Mouse (Mus musculus) midbrain, embryonic 10.5 days (tissue): Measurements from ENCODE around the gene Wnt1. TPM values are rescaled to one million over a fixed set of nuclear protein-coding genes. Genes with fewer than 3 reads are reported as not detected.

ENCODE experiments used
- DNase-seq: peaks from one replicate; pipeline ENCODE4 v3.0.0-alpha.2; 2017; ENCODE audit warnings: low spot score
- H3K27ac ChIP-seq: fragments of 300-500 bp; sonication (generic); replicated peaks from 2 replicates; pipeline ENCODE4 v1.5.1; 2016; ENCODE audit warnings: mild to moderate bottlenecking
- H3K27me3 ChIP-seq: fragments of 300-500 bp; sonication (generic); 2 replicates; pipeline ENCODE4 v1.6.1; 2016; ENCODE audit warnings: low read depth, mild to moderate bottlenecking; ENCODE audit not compliant: poor library complexity, severe bottlenecking
- H3K36me3 ChIP-seq: fragments of 300-500 bp; sonication (generic); 2 replicates; pipeline ENCODE4 v1.6.1; 2016; ENCODE audit warnings: mild to moderate bottlenecking, moderate library complexity
- H3K4me1 ChIP-seq: fragments of 300-500 bp; sonication (generic); 2 replicates; pipeline ENCODE4 v1.6.1; 2016
- H3K4me3 ChIP-seq: fragments of 300-500 bp; sonication (generic); 2 replicates; pipeline ENCODE4 v1.5.1; 2016; ENCODE audit warnings: mild to moderate bottlenecking, moderate library complexity
- H3K9me3 ChIP-seq: fragments of 300-500 bp; sonication (generic); replicated peaks from 2 replicates; pipeline ENCODE4 v1.6.1; 2016; ENCODE audit warnings: mild to moderate bottlenecking
- WGBS: fragments of 180-500 bp; shearing (Covaris S2); methylation state at CpG from one replicate; pipeline ENCODE4 v1.1.7; 2016; 5-methylcytosine and 5-hydroxymethylcytosine counted together
- polyA plus RNA-seq: library from polyadenylated mRNA; unstranded; fragments of >200 nt; fragmentation: Nextera tagmentation; extraction: Ambion mirVana; gene quantifications from 2 replicates; pipeline ENCODE4 v1.2.1, GENCODE M21; 2016

The Wnt1 gene
- polyA plus RNA-seq, 1 experiment from 2014 or later, result 24.0 TPM

DNA sequence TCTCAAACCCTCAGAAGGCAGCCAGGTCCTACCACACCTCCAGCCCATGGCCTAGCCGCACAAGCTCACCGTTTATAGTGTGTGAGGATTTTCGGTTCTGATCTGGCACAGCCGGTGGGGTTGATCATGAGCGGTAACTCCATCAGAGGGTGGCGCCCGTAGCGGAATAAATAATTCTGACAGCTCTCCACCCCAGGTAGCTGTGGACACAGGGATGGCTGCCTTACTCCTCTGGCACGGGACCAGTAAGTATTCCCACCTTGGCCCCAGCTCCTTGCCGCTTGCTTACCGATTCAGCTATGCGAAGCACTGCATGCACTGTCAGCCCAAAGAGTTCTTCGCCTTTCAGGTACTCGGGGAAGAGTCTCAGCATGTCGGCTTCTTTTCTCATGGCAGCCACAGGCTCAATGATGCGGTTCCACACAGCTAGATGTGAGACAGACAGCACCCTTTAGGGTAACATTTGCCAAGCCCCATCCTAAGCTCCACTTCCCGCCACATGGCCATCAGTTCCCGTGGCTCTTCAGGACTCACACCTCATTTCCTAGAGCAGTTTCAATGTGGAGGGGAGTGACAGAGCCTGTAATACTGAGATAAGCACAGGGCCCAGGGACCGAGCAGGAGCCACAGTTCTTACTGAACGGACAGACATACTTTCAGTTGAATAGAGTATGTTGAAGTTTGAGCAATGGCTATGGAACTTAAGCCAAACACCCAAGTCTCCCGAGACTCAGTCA is 47.5 kb downstream of the Wnt1 start:
- Histone ChIP-seq H3K9me3 (no peaks in the 10 kb centered on the region), H3K4me1 (peaks cover 7% of the 10 kb centered on the region), H3K4me3 (no peak overlapping the region), H3K27ac (no peak overlapping the region), H3K36me3 (peaks cover 97% of the 10 kb centered on the region), H3K27me3 (no peaks in the 10 kb centered on the region)
- no peak for DNase-seq
- 95% methylated on average over 21 of the region's 21 CpGs for WGBS

DNA sequence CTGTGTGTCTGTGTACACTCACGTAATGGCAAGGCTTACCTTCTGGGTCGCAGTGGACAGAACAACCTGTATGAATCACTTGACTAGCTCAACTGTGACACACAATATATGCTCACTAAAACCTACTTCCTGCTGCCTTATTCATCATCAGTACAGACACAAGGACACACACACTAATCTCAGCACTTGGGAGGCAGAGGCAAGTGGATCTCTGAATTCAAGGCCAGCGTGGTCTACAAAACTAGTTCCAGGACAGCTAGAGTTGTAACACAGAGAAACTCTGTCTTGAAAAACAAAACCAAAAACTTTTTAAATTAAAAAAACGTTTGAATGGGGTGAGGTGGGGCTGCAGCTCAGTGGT is 48.1 kb downstream of the Wnt1 start:
- no peak overlapping the region for H3K27ac ChIP-seq
- H3K4me1 ChIP-seq, result peaks cover 5% of the 10 kb centered on the region
- no peak for DNase-seq
- H3K4me3 ChIP-seq, result no peak overlapping the region
- peaks cover 100% of the 10 kb centered on the region for H3K36me3 ChIP-seq
- H3K9me3 ChIP-seq, result no peaks in the 10 kb centered on the region
- H3K27me3 ChIP-seq, result no peaks in the 10 kb centered on the region
- WGBS, result 78% methylated on average over 4 of the region's 4 CpGs

DNA sequence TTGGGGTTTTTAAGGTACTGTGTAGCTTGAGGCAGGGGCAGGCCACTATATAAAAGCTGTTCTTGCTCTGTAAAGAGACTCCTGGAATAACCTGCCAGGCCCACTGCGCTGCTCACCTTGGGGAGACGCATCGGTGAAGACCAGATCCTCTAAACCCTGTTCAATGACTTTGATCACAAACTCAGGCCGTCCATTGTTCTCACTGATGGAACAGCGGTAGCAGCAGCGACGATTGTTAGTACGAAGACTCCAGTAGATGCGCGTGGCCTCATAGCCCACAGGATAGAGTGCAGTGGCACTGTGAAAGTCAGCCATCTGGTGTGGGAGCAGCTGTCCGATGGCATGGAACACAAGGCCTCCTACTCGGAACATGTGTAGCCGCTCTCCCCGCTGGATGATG is 49.5 kb downstream of the Wnt1 start:
- no peaks in the 10 kb centered on the region for H3K27me3 ChIP-seq
- H3K4me1 ChIP-seq, result no peaks in the 10 kb centered on the region
- H3K9me3 ChIP-seq, result no peaks in the 10 kb centered on the region
- peaks cover 100% of the 10 kb centered on the region for H3K36me3 ChIP-seq
- 95% methylated on average over 14 of the region's 14 CpGs for WGBS
- no peak overlapping the region for H3K27ac ChIP-seq
- DNase-seq, result no peak
- no peak overlapping the region for H3K4me3 ChIP-seq

DNA sequence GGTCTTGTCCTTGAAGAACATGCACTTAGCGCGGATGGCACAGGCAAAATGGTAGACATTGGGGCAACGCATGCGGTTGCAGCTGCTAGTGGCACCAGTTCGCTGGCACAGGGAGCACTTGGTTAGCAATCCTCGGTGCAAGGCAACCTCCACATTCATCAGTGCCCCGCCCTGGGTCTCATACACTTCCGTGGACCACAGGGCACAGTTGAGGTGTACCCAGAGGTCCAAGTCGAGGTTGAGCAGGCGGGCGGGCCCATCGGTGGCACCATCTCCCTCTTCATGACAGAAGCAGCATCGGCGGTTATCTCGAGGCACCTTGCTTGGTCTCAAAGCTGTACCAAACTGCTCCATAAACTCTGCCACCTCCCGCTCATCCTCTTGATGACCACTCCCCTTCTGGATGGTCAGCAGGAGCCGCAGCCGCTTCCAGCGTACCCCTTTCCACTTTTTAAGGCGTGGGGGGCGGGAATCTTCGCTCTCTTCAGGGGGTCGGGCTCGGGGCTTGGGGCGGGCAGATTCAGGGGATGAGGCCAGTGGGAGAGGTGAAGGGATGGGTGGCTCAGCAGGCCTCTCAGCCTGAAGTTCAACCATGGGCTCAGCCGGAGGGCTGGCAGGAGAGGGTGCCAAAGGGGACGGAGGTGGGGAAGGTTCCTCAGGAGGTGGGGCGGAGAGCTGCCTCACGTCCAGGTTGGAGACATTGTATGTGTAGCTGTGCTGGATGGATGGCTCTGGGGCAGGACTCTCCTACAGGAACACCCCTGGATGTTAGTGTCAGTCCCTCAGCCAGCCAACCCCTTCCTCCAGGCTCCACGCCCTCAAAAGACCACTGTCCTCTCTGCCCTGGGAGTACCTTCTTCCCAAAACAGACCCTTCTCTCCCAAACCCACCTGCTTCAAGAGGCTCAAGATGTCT is 50.3 kb downstream of the Wnt1 start:
- DNase-seq, result no peak
- Histone ChIP-seq H3K4me1 (no peaks in the 10 kb centered on the region), H3K9me3 (no peaks in the 10 kb centered on the region), H3K4me3 (no peak overlapping the region), H3K36me3 (peaks cover 100% of the 10 kb centered on the region), H3K27ac (no peak overlapping the region), H3K27me3 (no peaks in the 10 kb centered on the region)
- 96% methylated on average over 30 of the region's 30 CpGs for WGBS

Other genes with a start within 250 kb of the Wnt1 start
- gene Ccnt1, start 218.9 kb upstream of the Wnt1 start, polyA plus RNA-seq, result 59.0 and 61.3 TPM in 2 replicates
- gene 4930415O20Rik, start 218.9 kb upstream of the Wnt1 start, polyA plus RNA-seq, result 0.43 TPM in 1 of 2 replicates, not detected in the other
- 11.8 and 12.1 TPM in 2 replicates for gene Adcy6, start 179.8 kb upstream of the Wnt1 start, polyA plus RNA-seq
- gene Cacnb3, start 159.0 kb upstream of the Wnt1 start, polyA plus RNA-seq, result 36.1 and 50.9 TPM in 2 replicates
- 27.2 and 30.8 TPM in 2 replicates for gene Ddx23, start 127.0 kb upstream of the Wnt1 start, polyA plus RNA-seq
- 7.1 and 9.8 TPM in 2 replicates for gene Rnd1, start 112.4 kb upstream of the Wnt1 start, polyA plus RNA-seq
- 1.3 and 1.5 TPM in 2 replicates for gene Ccdc65, start 81.7 kb upstream of the Wnt1 start, polyA plus RNA-seq
- 15.2 and 16.4 TPM in 2 replicates for gene Fkbp11, start 61.7 kb upstream of the Wnt1 start, polyA plus RNA-seq
- 41.2 and 43.2 TPM in 2 replicates for gene Arf3, start 26.6 kb upstream of the Wnt1 start, polyA plus RNA-seq
- gene Wnt10b, start 11.7 kb upstream of the Wnt1 start, polyA plus RNA-seq, result 0.14 and 0.24 TPM in 2 replicates
- 0.54 and 0.82 TPM in 2 replicates for gene Ddn, start 19.6 kb downstream of the Wnt1 start, polyA plus RNA-seq
- 90.4 and 94.9 TPM in 2 replicates for gene Prkag1, start 41.7 kb downstream of the Wnt1 start, polyA plus RNA-seq
- gene Kmt2d, start 81.3 kb downstream of the Wnt1 start, polyA plus RNA-seq, result 9.1 and 10.1 TPM in 2 replicates
- 19.3 and 23.9 TPM in 2 replicates for gene Rhebl1, start 104.7 kb downstream of the Wnt1 start, polyA plus RNA-seq
- 0.27 and 0.58 TPM in 2 replicates for gene Dhh, start 108.7 kb downstream of the Wnt1 start, polyA plus RNA-seq
- 24.7 and 28.6 TPM in 2 replicates for gene Lmbr1l, start 128.4 kb downstream of the Wnt1 start, polyA plus RNA-seq
- gene Tuba1b, start 144.7 kb downstream of the Wnt1 start, polyA plus RNA-seq, result 2,448 and 2,588 TPM in 2 replicates
- gene Gm49450, start 163.7 kb downstream of the Wnt1 start, polyA plus RNA-seq, result not detected in 2 replicates
- gene Tuba1a, start 163.8 kb downstream of the Wnt1 start, polyA plus RNA-seq, result 4,467 and 6,520 TPM in 2 replicates
- 118 and 129 TPM in 2 replicates for gene Tuba1c, start 240.0 kb downstream of the Wnt1 start, polyA plus RNA-seq